Mouse (Mus musculus): ENCODE measurements around the gene Olfr453.

DNA sequence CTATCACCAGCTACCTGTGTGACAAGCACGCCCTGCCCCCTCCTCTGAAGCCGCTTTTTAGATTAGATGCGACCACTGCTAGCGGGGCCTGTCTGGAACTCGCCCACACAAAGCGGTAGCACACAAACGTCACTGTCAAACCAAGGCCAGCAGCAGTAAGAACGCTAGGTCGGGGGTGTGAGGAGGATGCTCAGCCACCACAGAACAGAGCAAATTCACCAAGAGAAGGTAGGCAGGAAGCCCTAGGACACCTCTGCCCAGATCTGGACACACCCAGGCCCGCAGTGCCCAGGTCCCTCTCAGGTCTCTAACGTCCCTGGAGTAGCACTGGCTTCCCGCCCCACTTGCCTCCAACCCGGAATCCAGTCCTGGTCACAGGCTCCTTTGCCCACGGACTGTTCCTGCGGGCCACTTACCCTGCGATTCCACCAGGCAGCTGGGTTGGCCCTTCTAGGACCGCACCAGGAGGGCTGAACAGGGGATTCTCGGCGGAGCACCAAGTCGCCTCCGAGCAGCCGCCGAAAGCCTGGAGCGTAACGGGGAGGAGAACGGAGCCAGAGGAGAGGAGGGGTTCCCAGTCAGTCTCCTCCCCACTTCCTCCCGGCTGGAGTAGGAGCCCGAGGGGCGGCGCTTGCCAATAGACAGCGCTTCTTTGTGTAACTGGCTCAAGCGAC lies 46.5 kb upstream of the Olfr453 start:
- no peak for TF ChIP-seq CTCF (IDR thresholded peaks at IDR 0.05; ENCODE audit: low read depth)
- no peak for TF ChIP-seq EP300 (IDR thresholded peaks at IDR 0.05; ENCODE audit: low read depth)
